Mouse (Mus musculus): ENCODE data around the gene Mapk10. TPM values are rescaled to one million over a fixed set of nuclear protein-coding genes. Genes with fewer than 3 reads are reported as not detected.
A peak's percentile ranks its signal among the peaks of the same experiment; 100 is the strongest.

Mapk10 gene
- polyA plus RNA-seq (2012; rRNA removed) = 0.60 and 0.92 TPM in 2 replicates
- 0.48 and 0.55 TPM in 2 replicates for polyA plus RNA-seq (2014; fragmentation: Nextera tagmentation; extraction: Ambion mirVana)

DNA sequence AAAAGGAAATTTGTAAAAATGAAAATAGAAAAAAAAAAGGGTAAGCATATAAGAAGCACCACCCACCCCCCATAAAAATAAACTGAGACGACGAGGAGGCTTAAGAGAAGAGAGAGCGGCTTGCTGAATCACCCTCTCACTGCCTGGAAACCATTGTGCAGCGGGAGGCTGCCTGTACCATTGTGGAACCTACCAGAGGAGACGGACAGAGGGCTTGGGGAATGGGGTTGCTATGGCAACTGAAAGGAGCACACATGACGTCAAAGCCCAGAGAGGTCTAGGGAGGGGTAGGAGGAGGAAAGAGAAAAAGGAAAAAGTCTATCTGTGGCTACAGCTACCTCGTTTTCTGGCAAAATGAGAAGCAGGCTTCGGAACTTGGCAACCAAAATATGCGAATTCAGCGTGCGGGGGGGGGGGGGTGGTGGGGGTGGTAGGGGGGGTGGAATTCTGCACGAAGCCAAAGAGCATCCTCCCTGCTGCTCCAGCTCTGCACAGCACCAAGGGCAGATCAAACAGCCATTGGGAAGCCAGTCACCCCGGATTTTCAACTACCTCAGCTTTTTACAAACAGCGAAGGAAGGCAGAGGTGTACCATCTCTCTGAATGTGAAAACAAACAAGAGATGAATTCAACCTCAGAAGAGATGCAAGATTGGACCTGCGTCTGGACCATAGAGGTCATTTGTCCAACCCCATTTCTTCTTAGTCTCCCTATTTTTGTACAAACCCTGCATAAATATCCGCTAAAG is at the start of gene Mapk10:
TSS of gene Mapk10 (minus strand) at position 234 of the 748 bp plus-strand sequence.
- TF ChIP-seq POLR2A (IDR thresholded peaks at IDR 0.05; ENCODE audit: borderline replicate concordance, extremely low read depth, insufficient read depth, insufficient read length) = no peak
- DNase-seq (ENCODE audit: low spot score) (peak; percentile 83), ATAC-seq (ENCODE audit: low FRiP score, low read depth) (peak; percentile 97)
- H3K9me3 ChIP-seq (ENCODE audit: control insufficient read depth, low read length) = no peaks in the 10 kb centered on the region
- no peak within 1 kb of the TSS for H3K27ac ChIP-seq (replicated peaks; ENCODE audit: low read depth, low read length)
- H3K27me3 ChIP-seq (ENCODE audit: control insufficient read depth, insufficient read depth, low read length) = no peaks in the 10 kb centered on the region
- 12% methylated on average over 15 of the region's 16 CpGs for WGBS
- no peaks in the 10 kb centered on the region for H3K36me3 ChIP-seq (ENCODE audit: control insufficient read depth, insufficient read depth, low read length)
- H3K9ac ChIP-seq (ENCODE audit: low read depth, low read length, severe bottlenecking) = no peak within 1 kb of the TSS
- peak within 1 kb of the TSS; percentile 21 for H3K4me3 ChIP-seq (replicated peaks; ENCODE audit: low read length)
- peak within 1 kb of the TSS; percentile 48 for H3K4me2 ChIP-seq (replicated peaks; ENCODE audit: low read depth, low read length, severe bottlenecking)
- H3K4me1 ChIP-seq (ENCODE audit: control insufficient read depth, insufficient read depth, low read length) = no peaks in the 10 kb centered on the region

DNA sequence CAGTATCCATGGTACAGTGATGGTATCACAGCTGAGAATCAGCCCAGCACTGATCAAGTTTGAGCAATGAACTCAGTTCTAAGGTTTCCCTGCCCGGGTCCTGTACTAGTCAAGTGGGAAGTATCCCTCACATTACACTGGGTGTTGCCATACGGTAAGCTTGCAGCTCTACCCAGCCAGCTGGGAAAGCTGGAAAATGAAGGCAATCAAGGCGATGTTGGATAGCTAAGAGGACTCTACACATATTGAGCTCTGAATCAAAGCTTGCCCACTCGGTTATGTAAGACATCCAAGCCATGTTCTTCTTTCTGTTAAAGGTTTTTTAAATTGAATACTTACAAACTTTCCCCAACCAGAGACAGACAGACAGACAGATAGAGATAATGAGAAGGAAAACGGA is 45.0 kb upstream of the Mapk10 start:
- Histone ChIP-seq H3K9me3 (ENCODE audit: control insufficient read depth, low read length) (no peaks in the 10 kb centered on the region), H3K4me2 (replicated peaks; ENCODE audit: low read depth, low read length, severe bottlenecking) (no peak overlapping the region), H3K27me3 (ENCODE audit: control insufficient read depth, insufficient read depth, low read length) (no peaks in the 10 kb centered on the region), H3K9ac (ENCODE audit: low read depth, low read length, severe bottlenecking) (no peak overlapping the region), H3K4me3 (replicated peaks; ENCODE audit: low read length) (no peak overlapping the region), H3K36me3 (ENCODE audit: control insufficient read depth, insufficient read depth, low read length) (no peaks in the 10 kb centered on the region), H3K27ac (replicated peaks; ENCODE audit: low read depth, low read length) (no peak overlapping the region), H3K4me1 (ENCODE audit: control insufficient read depth, insufficient read depth, low read length) (no peaks in the 10 kb centered on the region)
- ATAC-seq (ENCODE audit: low FRiP score, low read depth) = no peak
- TF ChIP-seq POLR2A (IDR thresholded peaks at IDR 0.05; ENCODE audit: borderline replicate concordance, extremely low read depth, insufficient read depth, insufficient read length) = no peak
- 89% methylated on average over 5 of the region's 5 CpGs for WGBS
- DNase-seq (ENCODE audit: low spot score) = no peak

DNA sequence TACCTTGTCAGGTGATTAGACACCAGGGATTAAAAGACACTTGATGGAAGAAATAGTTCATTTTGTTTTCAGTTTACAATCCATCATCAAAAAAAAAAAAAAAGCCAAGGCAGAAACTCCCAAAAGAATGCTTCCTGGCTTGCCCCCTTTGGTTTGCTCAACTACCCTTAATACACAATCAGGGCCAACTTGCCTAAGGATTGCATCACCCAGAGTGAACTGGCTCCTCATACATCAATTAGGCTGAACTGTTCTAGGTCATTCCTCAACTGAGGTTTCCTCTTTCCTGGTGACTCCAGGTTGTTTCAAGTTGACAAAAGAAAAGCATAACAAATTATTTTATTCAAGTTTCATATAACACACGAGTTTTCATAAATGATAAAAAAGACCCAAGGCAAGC is 31.3 kb upstream of the Mapk10 start:
- no peaks in the 10 kb centered on the region for H3K9me3 ChIP-seq (ENCODE audit: control insufficient read depth, low read length)
- TF ChIP-seq POLR2A (IDR thresholded peaks at IDR 0.05; ENCODE audit: borderline replicate concordance, extremely low read depth, insufficient read depth, insufficient read length) = no peak
- no peak overlapping the region for H3K9ac ChIP-seq (ENCODE audit: low read depth, low read length, severe bottlenecking)
- DNase-seq (ENCODE audit: low spot score) (no peak), ATAC-seq (ENCODE audit: low FRiP score, low read depth) (no peak)
- no peak overlapping the region for H3K4me3 ChIP-seq (replicated peaks; ENCODE audit: low read length)
- WGBS = 61% methylated on average over 1 of the region's 1 CpGs
- H3K4me1 ChIP-seq (ENCODE audit: control insufficient read depth, insufficient read depth, low read length) = no peaks in the 10 kb centered on the region
- no peaks in the 10 kb centered on the region for H3K36me3 ChIP-seq (ENCODE audit: control insufficient read depth, insufficient read depth, low read length)
- no peak overlapping the region for H3K27ac ChIP-seq (replicated peaks; ENCODE audit: low read depth, low read length)
- H3K27me3 ChIP-seq (ENCODE audit: control insufficient read depth, insufficient read depth, low read length) = no peaks in the 10 kb centered on the region
- H3K4me2 ChIP-seq (replicated peaks; ENCODE audit: low read depth, low read length, severe bottlenecking) = no peak overlapping the region

DNA sequence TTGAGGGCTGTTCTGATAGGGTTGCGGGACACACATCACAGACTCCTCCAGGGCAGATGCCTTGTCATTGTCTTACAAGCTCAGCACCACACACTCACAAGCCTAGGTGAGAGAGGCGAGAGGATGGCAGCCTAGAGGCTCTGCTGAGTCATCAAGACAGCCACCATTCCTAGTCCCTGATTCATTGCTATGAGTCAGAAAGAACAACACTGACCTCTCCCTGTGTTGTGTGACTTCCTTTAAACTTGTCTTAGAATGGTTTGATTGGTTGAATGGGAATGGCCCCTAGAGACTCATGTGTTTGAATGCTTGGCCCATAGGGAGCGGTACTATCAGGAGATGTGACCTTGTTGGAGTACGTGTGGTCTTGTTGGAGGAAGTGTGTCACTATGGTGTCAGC is 20.7 kb upstream of the Mapk10 start:
- Histone ChIP-seq H3K4me2 (replicated peaks; ENCODE audit: low read depth, low read length, severe bottlenecking) (no peak overlapping the region), H3K36me3 (ENCODE audit: control insufficient read depth, insufficient read depth, low read length) (no peaks in the 10 kb centered on the region), H3K27me3 (ENCODE audit: control insufficient read depth, insufficient read depth, low read length) (no peaks in the 10 kb centered on the region), H3K4me3 (replicated peaks; ENCODE audit: low read length) (no peak overlapping the region), H3K4me1 (ENCODE audit: control insufficient read depth, insufficient read depth, low read length) (no peaks in the 10 kb centered on the region), H3K27ac (replicated peaks; ENCODE audit: low read depth, low read length) (no peak overlapping the region), H3K9me3 (ENCODE audit: control insufficient read depth, low read length) (no peaks in the 10 kb centered on the region), H3K9ac (ENCODE audit: low read depth, low read length, severe bottlenecking) (no peak overlapping the region)
- WGBS = 81% methylated on average over 4 of the region's 4 CpGs
- no peak for ATAC-seq (ENCODE audit: low FRiP score, low read depth)
- TF ChIP-seq POLR2A (IDR thresholded peaks at IDR 0.05; ENCODE audit: borderline replicate concordance, extremely low read depth, insufficient read depth, insufficient read length) = no peak
- no peak for DNase-seq (ENCODE audit: low spot score)

DNA sequence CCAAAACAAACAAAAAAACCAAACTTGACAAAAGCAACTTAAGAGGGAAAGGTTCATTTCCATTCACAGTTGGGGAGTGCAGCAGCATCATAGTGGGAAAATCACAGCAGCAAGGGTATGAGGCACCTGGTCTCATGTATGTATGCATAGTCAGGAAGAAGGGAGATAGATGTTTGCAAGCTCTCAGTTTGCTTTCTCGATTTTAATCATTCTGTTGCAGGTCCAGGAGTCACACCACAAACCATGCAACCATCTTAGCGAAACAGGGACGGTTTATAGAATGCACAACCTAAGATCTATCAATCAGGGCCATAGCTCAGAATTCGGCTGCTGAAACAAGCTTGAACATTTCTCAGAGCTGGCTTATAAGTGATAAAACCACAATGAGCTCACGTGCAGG is 19.2 kb upstream of the Mapk10 start:
- Histone ChIP-seq H3K4me2 (replicated peaks; ENCODE audit: low read depth, low read length, severe bottlenecking) (no peak overlapping the region), H3K36me3 (ENCODE audit: control insufficient read depth, insufficient read depth, low read length) (no peaks in the 10 kb centered on the region), H3K27me3 (ENCODE audit: control insufficient read depth, insufficient read depth, low read length) (no peaks in the 10 kb centered on the region), H3K9me3 (ENCODE audit: control insufficient read depth, low read length) (no peaks in the 10 kb centered on the region), H3K4me3 (replicated peaks; ENCODE audit: low read length) (no peak overlapping the region), H3K27ac (replicated peaks; ENCODE audit: low read depth, low read length) (no peak overlapping the region), H3K9ac (ENCODE audit: low read depth, low read length, severe bottlenecking) (no peak overlapping the region), H3K4me1 (ENCODE audit: control insufficient read depth, insufficient read depth, low read length) (no peaks in the 10 kb centered on the region)
- no peak for ATAC-seq (ENCODE audit: low FRiP score, low read depth)
- 86% methylated on average over 5 of the region's 5 CpGs for WGBS
- TF ChIP-seq POLR2A (IDR thresholded peaks at IDR 0.05; ENCODE audit: borderline replicate concordance, extremely low read depth, insufficient read depth, insufficient read length) = no peak
- no peak for DNase-seq (ENCODE audit: low spot score)

All from limb, embryonic 14.5 days (tissue).